In genomic region chr11:116388841-116389480, GRCm38 (mm10) we compare ENCODE assay signal across 8 mouse cellular contexts. TPM values are rescaled to one million over a fixed set of nuclear protein-coding genes. Genes with fewer than 3 reads are reported as not detected.
DNase-seq lines count a peak whose midpoint lies in the region; ATAC-seq lines count a peak whose summit lies in the region.

No protein-coding gene starts in this region.

- H3K36me3 ChIP-seq in forebrain, embryonic 14.5 days (ENCODE audit: control insufficient read depth, insufficient read depth, low read length), result no peaks in the 10 kb centered on the region
- H3K36me3 ChIP-seq in hindbrain, embryonic 15.5 days, result no peaks in the 10 kb centered on the region
- H3K36me3 ChIP-seq in neural tube, embryonic 12.5 days, result peaks cover 5% of the 10 kb centered on the region; the same call in 1 of the 2 replicates

- peak; percentile 47 for DNase-seq in adrenal gland, postnatal 10 days
- DNase-seq in adrenal gland, adult 8-10 months, result no peak
- DNase-seq in cerebellum, adult 11-12 months, result peak; percentile 54
- peak; percentile 30 for DNase-seq in forebrain, embryonic 14.5 days (ENCODE audit: low spot score)
- peak; percentile 72 for DNase-seq in liver
- no peak for DNase-seq in ovary, postnatal 14 days (ENCODE audit: low spot score)

- ATAC-seq in forebrain, embryonic 14.5 days, result peak; percentile 44; the same call in 1 of the 2 replicates
- peak; percentile 68; the same call in 1 of the 2 replicates for ATAC-seq in hindbrain, embryonic 15.5 days (ENCODE audit: low FRiP score, low read depth)
- peak; percentile 44; the same call in 1 of the 2 replicates for ATAC-seq in neural tube, embryonic 12.5 days (ENCODE audit: low FRiP score, low read depth)

- peaks cover 2% of the 10 kb centered on the region; the same call in 1 of the 2 replicates for H3K4me1 ChIP-seq in forebrain, embryonic 14.5 days (ENCODE audit: control insufficient read depth, insufficient read depth, low read length)
- peaks cover 22% of the 10 kb centered on the region for H3K4me1 ChIP-seq in hindbrain, embryonic 15.5 days (replicated peaks)
- H3K4me1 ChIP-seq in neural tube, embryonic 12.5 days, result peaks cover 19% of the 10 kb centered on the region

- no peak overlapping the region for H3K4me2 ChIP-seq in forebrain, embryonic 14.5 days (ENCODE audit: low read length)
- 0 out of 2 replicates have a peak overlapping the region, but pooled peaks have one; percentile 19 for H3K4me2 ChIP-seq in hindbrain, embryonic 15.5 days
- peak overlapping the region; percentile 27; the same call in 1 of the 2 replicates for H3K4me2 ChIP-seq in neural tube, embryonic 12.5 days (replicated peaks)

- no peaks in the 10 kb centered on the region for H3K27me3 ChIP-seq in forebrain, embryonic 14.5 days (replicated peaks; ENCODE audit: control insufficient read depth, insufficient read depth, low read length)
- no peaks in the 10 kb centered on the region for H3K27me3 ChIP-seq in hindbrain, embryonic 15.5 days
- no peaks in the 10 kb centered on the region for H3K27me3 ChIP-seq in neural tube, embryonic 12.5 days (replicated peaks)

- H3K4me3 ChIP-seq in forebrain, embryonic 14.5 days (ENCODE audit: low read depth, low read length), result no peak overlapping the region
- H3K4me3 ChIP-seq in hindbrain, embryonic 15.5 days, result no peak overlapping the region
- H3K4me3 ChIP-seq in neural tube, embryonic 12.5 days, result no peak overlapping the region

- H3K27ac ChIP-seq in forebrain, embryonic 14.5 days (ENCODE audit: low read depth, low read length), result no peak overlapping the region
- H3K27ac ChIP-seq in hindbrain, embryonic 15.5 days (replicated peaks), result no peak overlapping the region
- H3K27ac ChIP-seq in neural tube, embryonic 12.5 days, result no peak overlapping the region

- no peak overlapping the region for H3K9ac ChIP-seq in forebrain, embryonic 14.5 days (ENCODE audit: low read length)
- no peak overlapping the region for H3K9ac ChIP-seq in hindbrain, embryonic 15.5 days
- no peak overlapping the region for H3K9ac ChIP-seq in neural tube, embryonic 12.5 days

- no peaks in the 10 kb centered on the region for H3K9me3 ChIP-seq in forebrain, embryonic 14.5 days (replicated peaks; ENCODE audit: control insufficient read depth, low read length)
- no peaks in the 10 kb centered on the region for H3K9me3 ChIP-seq in hindbrain, embryonic 15.5 days
- H3K9me3 ChIP-seq in neural tube, embryonic 12.5 days, result no peaks in the 10 kb centered on the region

- 61% methylated on average over 14 of the region's 14 CpGs for WGBS in forebrain, embryonic 14.5 days
- WGBS in hindbrain, embryonic 15.5 days, result 66% methylated on average over 14 of the region's 14 CpGs
- 69% methylated on average over 14 of the region's 14 CpGs for WGBS in neural tube, embryonic 12.5 days

RNA-seq across cellular contexts. Expression of gene Rnf157, which starts 23.9 kb away (rescaled TPM):
- 10 to 100 TPM; 11.2 to 16.5 TPM for total RNA-seq in adrenal gland, postnatal 10 days (2021)
- total RNA-seq in adrenal gland, adult 8-10 months (2022), result 10 to 100 TPM in 2 of 4 experiments, 1 to 10 TPM in 2; 4.8 to 16.9 (median 9.3) TPM
- 16.3 and 21.5 TPM in 2 replicates for polyA plus RNA-seq in forebrain, embryonic 14.5 days (2014; fragmentation: Nextera tagmentation; extraction: Ambion mirVana)
- 69.8 and 78.1 TPM in 2 replicates for polyA plus RNA-seq in hindbrain, embryonic 15.5 days (2015; fragmentation: Nextera tagmentation; extraction: Ambion mirVana)
- polyA plus RNA-seq in neural tube, embryonic 12.5 days (2016; fragmentation: Nextera tagmentation; extraction: Ambion mirVana), result 54.3 and 62.8 TPM in 2 replicates

RNA-seq across cellular contexts. Expression of gene Ubald2, which starts 44.9 kb away (rescaled TPM):
- 10 to 100 TPM; 47.9 to 51.1 TPM for total RNA-seq in adrenal gland, postnatal 10 days (2021)
- total RNA-seq in adrenal gland, adult 8-10 months (2022), result 10 to 100 TPM; 26.1 to 36.2 (median 29.8) TPM
- 95.5 and 100 TPM in 2 replicates for polyA plus RNA-seq in forebrain, embryonic 14.5 days (2014; fragmentation: Nextera tagmentation; extraction: Ambion mirVana)
- 42.7 and 44.3 TPM in 2 replicates for polyA plus RNA-seq in hindbrain, embryonic 15.5 days (2015; fragmentation: Nextera tagmentation; extraction: Ambion mirVana)
- polyA plus RNA-seq in neural tube, embryonic 12.5 days (2016; fragmentation: Nextera tagmentation; extraction: Ambion mirVana), result 53.8 and 72.3 TPM in 2 replicates

RNA-seq across cellular contexts. Expression of gene Foxj1, which starts 53.8 kb away (rescaled TPM):
- total RNA-seq in adrenal gland, postnatal 10 days (2021), result under 1 TPM; 0.18 to 0.30 TPM
- under 1 TPM in 2 of 4 experiments, not detected in 2; 0.09 to 0.21 TPM for total RNA-seq in adrenal gland, adult 8-10 months (2022)
- polyA plus RNA-seq in forebrain, embryonic 14.5 days (2014; fragmentation: Nextera tagmentation; extraction: Ambion mirVana), result 7.3 and 8.7 TPM in 2 replicates
- 13.7 and 23.2 TPM in 2 replicates for polyA plus RNA-seq in hindbrain, embryonic 15.5 days (2015; fragmentation: Nextera tagmentation; extraction: Ambion mirVana)
- 7.1 and 7.3 TPM in 2 replicates for polyA plus RNA-seq in neural tube, embryonic 12.5 days (2016; fragmentation: Nextera tagmentation; extraction: Ambion mirVana)

Comparison
In these comparisons a context has a peak if more than half of its experiments do, and no peak if none do; other contexts are left out.
1. DNase-seq: peak in adrenal gland, postnatal 10 days (single experiment), cerebellum, adult 11-12 months (single experiment), forebrain, embryonic 14.5 days (single experiment) and liver (single experiment); none in adrenal gland, adult 8-10 months (single experiment) and ovary, postnatal 14 days (single experiment).
2. Peak in every context shown above with its lines, with median percentiles within 50 percentile points of each other: ATAC-seq.